Mouse (Mus musculus) MEL (cell line): Measurements from ENCODE around the gene Lsm7.

Experiments used
- BHLHE40 ChIP-seq: IDR thresholded peaks from 2 replicates; pipeline ENCODE4 v1.6.1; 2012; ENCODE audit warnings: low read depth, mild to moderate bottlenecking, inconsistent platforms, low read length, improper control_type of control experiment, borderline replicate concordance
- MXI1 ChIP-seq: IDR thresholded peaks from 2 replicates; pipeline ENCODE4 v1.6.1; 2011; ENCODE audit warnings: mild to moderate bottlenecking, low read depth, low read length, improper control_type of control experiment
- TAL1 ChIP-seq: IDR thresholded peaks from 2 replicates; pipeline ENCODE4 v1.6.1; 2012; ENCODE audit warnings: mild to moderate bottlenecking, inconsistent platforms, low read length, moderate library complexity, mixed read lengths
- ZC3H11A ChIP-seq: IDR thresholded peaks from 2 replicates; pipeline ENCODE4 v1.6.1; 2012; ENCODE audit warnings: low read depth, mild to moderate bottlenecking, inconsistent platforms, low read length, improper control_type of control experiment

DNA sequence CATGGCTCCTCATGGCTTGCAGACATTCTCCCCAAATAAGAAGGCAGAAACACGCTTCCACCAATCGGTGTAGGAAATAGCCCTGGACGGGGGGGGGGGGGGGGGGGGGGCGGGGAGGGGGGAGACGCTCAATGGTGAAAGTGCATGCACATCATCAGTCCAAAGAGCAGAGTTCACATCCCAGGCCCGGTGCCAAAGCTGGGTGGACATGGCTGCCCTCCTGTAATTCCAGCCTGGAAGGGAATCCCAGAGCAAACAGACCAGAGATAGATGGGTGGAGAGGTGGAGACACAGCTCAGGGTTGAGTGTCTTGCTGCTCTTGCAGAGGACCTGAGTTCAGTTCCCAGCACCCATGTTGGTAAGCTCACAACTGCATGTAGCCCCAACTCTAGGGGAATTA, 16.0 kb upstream of the Lsm7 start:
- TF ChIP-seq MXI1 (no peak), TAL1 (no peak), ZC3H11A (no peak), BHLHE40 (no peak)
